13 mouse cellular contexts compared by ENCODE assay signal in the genomic region with DNA sequence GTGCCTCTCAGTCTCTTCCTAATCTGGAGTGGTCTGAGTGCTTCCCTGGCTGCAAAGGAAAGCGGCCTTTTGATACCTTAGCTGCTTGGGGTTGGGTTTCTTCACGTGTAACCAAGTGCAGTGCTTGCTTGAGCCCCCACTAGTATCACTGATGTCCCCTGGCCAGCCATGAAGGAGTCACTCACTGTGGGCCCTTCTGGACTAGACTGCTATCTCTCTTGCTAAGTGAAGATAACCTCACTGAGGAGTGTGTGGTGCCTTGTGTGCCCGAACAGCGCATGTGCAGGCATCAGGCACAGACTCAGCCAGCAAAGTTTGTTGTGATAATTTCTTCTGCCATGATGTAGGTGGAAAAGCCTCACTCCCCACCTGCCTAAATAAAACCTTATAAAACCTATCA. TPM values are rescaled to one million over a fixed set of nuclear protein-coding genes. Genes with fewer than 3 reads are reported as not detected.
DNase-seq lines count a peak whose midpoint lies in the region; ATAC-seq and TF ChIP-seq lines count a peak whose summit lies in the region.
"Had no signal": no experiment of that assay in that cellular context is flagged by ENCODE, and none has a peak within 500 bp of the region (broad histone marks: within the 10 kb centered on the region; RNA-seq: fewer than 3 reads in every experiment).

No protein-coding gene starts in this region.

- H3K27me3 ChIP-seq in forebrain, embryonic 12.5 days = no peaks in the 10 kb centered on the region
- H3K27me3 ChIP-seq in forebrain, embryonic 10.5 days (ENCODE audit: poor library complexity, severe bottlenecking) = no peaks in the 10 kb centered on the region
- no peaks in the 10 kb centered on the region for H3K27me3 ChIP-seq in megakaryocyte, embryonic 14.5 days (replicated peaks)
- no peaks in the 10 kb centered on the region for H3K27me3 ChIP-seq in hindbrain, postnatal 0 days (ENCODE audit: insufficient read depth, low read length)
- no peaks in the 10 kb centered on the region for H3K27me3 ChIP-seq in neural tube, embryonic 13.5 days
- H3K27me3 ChIP-seq: CH12.LX had no signal

- H3K4me1 ChIP-seq in forebrain, embryonic 12.5 days = peaks cover 43% of the 10 kb centered on the region
- H3K4me1 ChIP-seq in forebrain, embryonic 10.5 days = peaks cover 24% of the 10 kb centered on the region
- peaks cover 42% of the 10 kb centered on the region for H3K4me1 ChIP-seq in megakaryocyte, embryonic 14.5 days
- H3K4me1 ChIP-seq in hindbrain, postnatal 0 days (ENCODE audit: insufficient read depth, low read length) = peaks cover 26% of the 10 kb centered on the region
- H3K4me1 ChIP-seq in neural tube, embryonic 13.5 days (replicated peaks) = peaks cover 91% of the 10 kb centered on the region

- no peak for ATAC-seq in forebrain, embryonic 12.5 days (ENCODE audit: low FRiP score)
- ATAC-seq in megakaryocyte, adult 5-6 weeks (ENCODE audit: poor library complexity, severe bottlenecking) = no peak
- ATAC-seq in hindbrain, postnatal 0 days = no peak
- ATAC-seq in neural tube, embryonic 13.5 days (ENCODE audit: low read depth) = peak; percentile 14; the same call in 1 of the 2 replicates
- ATAC-seq in erythroid progenitor cell, adult 5-6 weeks (replicated peaks; ENCODE audit: low FRiP score, poor library complexity, severe bottlenecking) = no peak
- ATAC-seq: activated CD4-positive, CD25-positive, alpha-beta regulatory T cell, adult 4 months had no signal

- H3K36me3 ChIP-seq in forebrain, embryonic 12.5 days (replicated peaks) = peaks cover 39% of the 10 kb centered on the region
- peaks cover 86% of the 10 kb centered on the region for H3K36me3 ChIP-seq in forebrain, embryonic 10.5 days (replicated peaks)
- peaks cover 52% of the 10 kb centered on the region for H3K36me3 ChIP-seq in megakaryocyte, embryonic 14.5 days (replicated peaks; ENCODE audit: low read length)
- H3K36me3 ChIP-seq in hindbrain, postnatal 0 days (ENCODE audit: insufficient read depth, low read length) = 0 out of 2 replicates have a peak, but pooled peaks cover 7% of the 10 kb centered on the region
- peaks cover 31% of the 10 kb centered on the region for H3K36me3 ChIP-seq in neural tube, embryonic 13.5 days

- TF ChIP-seq CTCF in hindbrain, postnatal 0 days (IDR thresholded peaks at IDR 0.05; ENCODE audit: low read depth) = no peak

- peak overlapping the region; percentile 1 for H3K4me2 ChIP-seq in forebrain, embryonic 12.5 days
- peak overlapping the region; percentile 83 for H3K4me2 ChIP-seq in hindbrain, postnatal 0 days (ENCODE audit: low read depth, low read length)
- H3K4me2 ChIP-seq in neural tube, embryonic 13.5 days = peak overlapping the region; percentile 80

- H3K9ac ChIP-seq in forebrain, embryonic 12.5 days = no peak overlapping the region
- no peak overlapping the region for H3K9ac ChIP-seq in hindbrain, postnatal 0 days (replicated peaks; ENCODE audit: low read length)
- peak overlapping the region; percentile 45 for H3K9ac ChIP-seq in neural tube, embryonic 13.5 days

- WGBS in forebrain, embryonic 12.5 days = 83% methylated on average over 4 of the region's 4 CpGs
- WGBS in forebrain, embryonic 10.5 days = 82% methylated on average over 4 of the region's 4 CpGs
- 74% methylated on average over 4 of the region's 4 CpGs for WGBS in hindbrain, postnatal 0 days
- 83% methylated on average over 4 of the region's 4 CpGs for WGBS in neural tube, embryonic 13.5 days

- no peak for DNase-seq in forebrain, embryonic 10.5 days (ENCODE audit: extremely low spot score, low spot score)
- DNase-seq in hindbrain, postnatal 0 days (ENCODE audit: low spot score) = no peak
- no peak for DNase-seq in adrenal gland, postnatal 14 days
- DNase-seq: kidney, postnatal 4 days; right cerebral cortex, postnatal 14 days had no signal

- H3K27ac ChIP-seq in forebrain, embryonic 12.5 days = peak overlapping the region; percentile 13; the same call in 1 of the 2 replicates
- no peak overlapping the region for H3K27ac ChIP-seq in forebrain, embryonic 10.5 days
- H3K27ac ChIP-seq in hindbrain, postnatal 0 days = no peak overlapping the region
- H3K27ac ChIP-seq in neural tube, embryonic 13.5 days (replicated peaks) = no peak overlapping the region

- H3K4me3 ChIP-seq in forebrain, embryonic 12.5 days (replicated peaks) = no peak overlapping the region
- H3K4me3 ChIP-seq in forebrain, embryonic 10.5 days = no peak overlapping the region
- H3K4me3 ChIP-seq in megakaryocyte, embryonic 14.5 days (replicated peaks) = peak overlapping the region; percentile 31
- H3K4me3 ChIP-seq in hindbrain, postnatal 0 days (ENCODE audit: low read length) = 0 out of 2 replicates have a peak overlapping the region, but pooled peaks have one; percentile 2
- H3K4me3 ChIP-seq in neural tube, embryonic 13.5 days = peak overlapping the region; percentile 6; the same call in 1 of the 2 replicates
- H3K4me3 ChIP-seq: erythroblast, embryonic 14.5 days had no signal

- no peaks in the 10 kb centered on the region for H3K9me3 ChIP-seq in forebrain, embryonic 12.5 days
- H3K9me3 ChIP-seq in forebrain, embryonic 10.5 days = no peaks in the 10 kb centered on the region
- no peaks in the 10 kb centered on the region for H3K9me3 ChIP-seq in megakaryocyte, embryonic 14.5 days
- no peaks in the 10 kb centered on the region for H3K9me3 ChIP-seq in hindbrain, postnatal 0 days (ENCODE audit: low read length)
- H3K9me3 ChIP-seq in neural tube, embryonic 13.5 days = no peaks in the 10 kb centered on the region

RNA-seq across cellular contexts. Expression of gene Btg1, which starts 8.9 kb away (rescaled TPM):
- 46.2 and 49.5 TPM in 2 replicates for polyA plus RNA-seq in forebrain, embryonic 12.5 days (2016; fragmentation: Nextera tagmentation; extraction: Ambion mirVana)
- 20.7 and 24.1 TPM in 2 replicates for polyA plus RNA-seq in forebrain, embryonic 10.5 days (2016; fragmentation: Nextera tagmentation; extraction: Ambion mirVana)
- 29.6 and 36.7 TPM in 2 replicates for polyA plus RNA-seq in megakaryocyte, embryonic 14.5 days (2012; ENCODE audit: insufficient read depth, low replicate concordance)
- total RNA-seq in megakaryocyte, adult 5-6 weeks (2015) = 146 and 153 TPM in 2 replicates
- 157 and 197 TPM in 2 replicates for total RNA-seq in megakaryocyte, adult 5-6 weeks (2017)
- total RNA-seq in hindbrain, postnatal 0 days (2014; rRNA removed) = 18.7 and 18.9 TPM in 2 replicates
- 28.6 and 29.7 TPM in 2 replicates for polyA plus RNA-seq in hindbrain, postnatal 0 days (2015; fragmentation: Nextera tagmentation; extraction: Ambion mirVana)
- polyA plus RNA-seq in neural tube, embryonic 13.5 days (2015; fragmentation: Nextera tagmentation; extraction: Ambion mirVana) = 49.5 and 51.6 TPM in 2 replicates
- 145 and 150 TPM in 2 replicates for total RNA-seq in adrenal gland, postnatal 14 days (2021)
- 40.4 and 46.1 TPM in 2 replicates for total RNA-seq in erythroid progenitor cell, adult 5-6 weeks (2015; ENCODE audit: low replicate concordance)
- total RNA-seq in erythroid progenitor cell, adult 5-6 weeks (2017; ENCODE audit: low replicate concordance) = 27.8 and 34.9 TPM in 2 replicates

Comparison
In these comparisons a context has a peak if more than half of its experiments do, and no peak if none do; other contexts are left out.
1. H3K4me2 ChIP-seq: peak in every context shown above with its lines; median percentile 83 in hindbrain, postnatal 0 days; 80 in neural tube, embryonic 13.5 days; 1 in forebrain, embryonic 12.5 days.
2. H3K4me3 ChIP-seq: peak in megakaryocyte, embryonic 14.5 days (single experiment), hindbrain, postnatal 0 days (single experiment) and neural tube, embryonic 13.5 days (single experiment); none in forebrain, embryonic 12.5 days (single experiment) and forebrain, embryonic 10.5 days (single experiment).